Comparison of ENCODE assay signal across 8 mouse cellular contexts in the genomic region with DNA sequence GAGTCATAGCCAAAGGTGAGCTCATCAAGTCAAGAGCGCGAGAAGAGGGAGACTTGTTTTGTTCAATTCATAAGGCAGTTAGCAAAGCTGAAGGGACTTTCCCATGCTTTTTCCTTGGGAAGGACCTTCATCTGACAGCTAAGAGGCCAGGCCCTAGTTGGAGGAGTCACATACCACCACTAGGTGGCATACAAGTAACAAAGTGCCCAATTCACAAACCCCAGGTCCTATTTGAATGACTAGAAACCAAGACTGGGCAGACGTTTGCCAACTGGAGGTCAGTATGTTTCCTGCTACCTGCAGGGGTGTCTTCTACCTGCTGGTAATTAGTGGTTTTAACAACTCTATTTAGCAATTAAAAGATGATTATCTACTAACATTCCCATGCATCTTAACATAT. TPM values are rescaled to one million over a fixed set of nuclear protein-coding genes. Genes with fewer than 3 reads are reported as not detected.
DNase-seq lines count a peak whose midpoint lies in the region; ATAC-seq lines count a peak whose summit lies in the region.

No protein-coding gene starts in this region.

- H3K4me2 ChIP-seq in intestine, embryonic 14.5 days (ENCODE audit: low read length), result no peak overlapping the region
- no peak overlapping the region for H3K4me2 ChIP-seq in intestine, embryonic 15.5 days (replicated peaks)
- no peak overlapping the region for H3K4me2 ChIP-seq in midbrain, embryonic 14.5 days (ENCODE audit: low read length)

- DNase-seq in intestine, embryonic 14.5 days (ENCODE audit: low spot score), result peak; percentile 59
- DNase-seq in MEL-GATA-1-ER (ENCODE audit: extremely low read depth, low read depth), result peak; percentile 17
- peak; percentile 74 to 78 for DNase-seq in cerebellum, postnatal 14 days
- DNase-seq in heart, postnatal 4 days, result peak; percentile 54
- DNase-seq in layer of hippocampus, adult 9-11 months, result peak; percentile 48
- DNase-seq in midbrain, embryonic 14.5 days, result peak; percentile 85

- H3K4me3 ChIP-seq in intestine, embryonic 14.5 days (ENCODE audit: low read depth, low read length), result no peak overlapping the region
- no peak overlapping the region for H3K4me3 ChIP-seq in intestine, embryonic 15.5 days (replicated peaks)
- H3K4me3 ChIP-seq in midbrain, embryonic 14.5 days (replicated peaks; ENCODE audit: low read depth, low read length), result no peak overlapping the region

- WGBS in intestine, embryonic 14.5 days, result 52% methylated on average over 3 of the region's 3 CpGs
- 37% methylated on average over 3 of the region's 3 CpGs for WGBS in intestine, embryonic 15.5 days
- 38% methylated on average over 3 of the region's 3 CpGs for WGBS in midbrain, embryonic 14.5 days

- 0 out of 2 replicates have a peak, but pooled peaks have one; percentile 51 for ATAC-seq in intestine, embryonic 14.5 days (replicated peaks; ENCODE audit: low FRiP score, low TSS enrichment, low read depth)
- no peak for ATAC-seq in intestine, embryonic 15.5 days
- no peak for ATAC-seq in midbrain, embryonic 14.5 days (ENCODE audit: low FRiP score, low TSS enrichment)
- no peak for ATAC-seq in erythroid progenitor cell, adult 5-6 weeks (replicated peaks; ENCODE audit: low FRiP score, poor library complexity, severe bottlenecking)

- no peaks in the 10 kb centered on the region for H3K36me3 ChIP-seq in intestine, embryonic 14.5 days (ENCODE audit: control insufficient read depth, insufficient read depth, low read length)
- H3K36me3 ChIP-seq in intestine, embryonic 15.5 days, result no peaks in the 10 kb centered on the region
- no peaks in the 10 kb centered on the region for H3K36me3 ChIP-seq in midbrain, embryonic 14.5 days (ENCODE audit: control insufficient read depth, insufficient read depth, low read length)

- no peak overlapping the region for H3K27ac ChIP-seq in intestine, embryonic 14.5 days (ENCODE audit: low read depth)
- no peak overlapping the region for H3K27ac ChIP-seq in intestine, embryonic 15.5 days
- no peak overlapping the region for H3K27ac ChIP-seq in midbrain, embryonic 14.5 days (replicated peaks; ENCODE audit: low read depth, low read length)

- no peak overlapping the region for H3K9ac ChIP-seq in intestine, embryonic 14.5 days (ENCODE audit: low read length)
- no peak overlapping the region for H3K9ac ChIP-seq in intestine, embryonic 15.5 days
- H3K9ac ChIP-seq in midbrain, embryonic 14.5 days (replicated peaks; ENCODE audit: low read length), result no peak overlapping the region

- H3K4me1 ChIP-seq in intestine, embryonic 14.5 days (replicated peaks; ENCODE audit: control insufficient read depth, insufficient read depth, low read length), result no peaks in the 10 kb centered on the region
- peaks cover 5% of the 10 kb centered on the region; the same call in 1 of the 2 replicates for H3K4me1 ChIP-seq in intestine, embryonic 15.5 days (replicated peaks)
- H3K4me1 ChIP-seq in midbrain, embryonic 14.5 days (ENCODE audit: control insufficient read depth, insufficient read depth, low read length), result no peaks in the 10 kb centered on the region

- H3K9me3 ChIP-seq in intestine, embryonic 14.5 days (ENCODE audit: control insufficient read depth, low read length), result no peaks in the 10 kb centered on the region
- H3K9me3 ChIP-seq in intestine, embryonic 15.5 days, result no peaks in the 10 kb centered on the region
- no peaks in the 10 kb centered on the region for H3K9me3 ChIP-seq in midbrain, embryonic 14.5 days (ENCODE audit: control insufficient read depth, low read length)

- peaks cover 9% of the 10 kb centered on the region; the same call in 1 of the 2 replicates for H3K27me3 ChIP-seq in intestine, embryonic 14.5 days (replicated peaks; ENCODE audit: control insufficient read depth, insufficient read depth, low read length)
- 0 out of 2 replicates have a peak, but pooled peaks cover 3% of the 10 kb centered on the region for H3K27me3 ChIP-seq in intestine, embryonic 15.5 days (replicated peaks)
- H3K27me3 ChIP-seq in midbrain, embryonic 14.5 days (ENCODE audit: control insufficient read depth, insufficient read depth, low read length), result peaks cover 10% of the 10 kb centered on the region; the same call in 1 of the 2 replicates

RNA-seq across cellular contexts. Expression of a gene that starts 9.7 kb away (rescaled TPM):
- polyA plus RNA-seq in intestine, embryonic 14.5 days (2014; fragmentation: Nextera tagmentation; extraction: Ambion mirVana), result 4.6 and 5.2 TPM in 2 replicates
- polyA plus RNA-seq in intestine, embryonic 15.5 days (2015; fragmentation: Nextera tagmentation; extraction: Ambion mirVana), result 2.8 and 5.7 TPM in 2 replicates
- 1 to 10 TPM in 1 of 2 experiments, under 1 TPM in 1; 0.63 to 1.2 TPM for total RNA-seq in heart, postnatal 4 days (2021)
- polyA plus RNA-seq in midbrain, embryonic 14.5 days (2014; fragmentation: Nextera tagmentation; extraction: Ambion mirVana), result not detected in 2 replicates
- 11.2 and 16.3 TPM in 2 replicates for total RNA-seq in erythroid progenitor cell, adult 5-6 weeks (2015; ENCODE audit: low replicate concordance)
- 4.7 and 9.2 TPM in 2 replicates for total RNA-seq in erythroid progenitor cell, adult 5-6 weeks (2017; ENCODE audit: low replicate concordance)

RNA-seq across cellular contexts. Expression of a gene that starts 12.1 kb away (rescaled TPM):
- polyA plus RNA-seq in intestine, embryonic 14.5 days (2014; fragmentation: Nextera tagmentation; extraction: Ambion mirVana), result not detected in 2 replicates
- polyA plus RNA-seq in intestine, embryonic 15.5 days (2015; fragmentation: Nextera tagmentation; extraction: Ambion mirVana), result not detected in 2 replicates
- not detected for total RNA-seq in heart, postnatal 4 days (2021)
- not detected in 2 replicates for polyA plus RNA-seq in midbrain, embryonic 14.5 days (2014; fragmentation: Nextera tagmentation; extraction: Ambion mirVana)
- total RNA-seq in erythroid progenitor cell, adult 5-6 weeks (2015; ENCODE audit: low replicate concordance), result not detected in 2 replicates
- not detected in 2 replicates for total RNA-seq in erythroid progenitor cell, adult 5-6 weeks (2017; ENCODE audit: low replicate concordance)

RNA-seq across cellular contexts. Expression of a gene that starts 36.1 kb away (rescaled TPM):
- not detected in 2 replicates for polyA plus RNA-seq in intestine, embryonic 14.5 days (2014; fragmentation: Nextera tagmentation; extraction: Ambion mirVana)
- not detected in 2 replicates for polyA plus RNA-seq in intestine, embryonic 15.5 days (2015; fragmentation: Nextera tagmentation; extraction: Ambion mirVana)
- total RNA-seq in heart, postnatal 4 days (2021), result not detected
- not detected in 2 replicates for polyA plus RNA-seq in midbrain, embryonic 14.5 days (2014; fragmentation: Nextera tagmentation; extraction: Ambion mirVana)
- total RNA-seq in erythroid progenitor cell, adult 5-6 weeks (2015; ENCODE audit: low replicate concordance), result not detected in 2 replicates
- total RNA-seq in erythroid progenitor cell, adult 5-6 weeks (2017; ENCODE audit: low replicate concordance), result not detected in 2 replicates

RNA-seq across cellular contexts. Expression of a gene that starts 48.7 kb away (rescaled TPM):
- 0.71 and 0.76 TPM in 2 replicates for polyA plus RNA-seq in intestine, embryonic 14.5 days (2014; fragmentation: Nextera tagmentation; extraction: Ambion mirVana)
- 0.96 and 2.5 TPM in 2 replicates for polyA plus RNA-seq in intestine, embryonic 15.5 days (2015; fragmentation: Nextera tagmentation; extraction: Ambion mirVana)
- total RNA-seq in heart, postnatal 4 days (2021), result not detected
- polyA plus RNA-seq in midbrain, embryonic 14.5 days (2014; fragmentation: Nextera tagmentation; extraction: Ambion mirVana), result not detected in 2 replicates
- not detected in 2 replicates for total RNA-seq in erythroid progenitor cell, adult 5-6 weeks (2015; ENCODE audit: low replicate concordance)
- total RNA-seq in erythroid progenitor cell, adult 5-6 weeks (2017; ENCODE audit: low replicate concordance), result not detected in 2 replicates

Comparison
In these comparisons a context has a peak if more than half of its experiments do, and no peak if none do; other contexts are left out.
1. DNase-seq: peak in every context shown above with its lines; median percentile 85 in midbrain, embryonic 14.5 days; 76 in cerebellum, postnatal 14 days; 59 in intestine, embryonic 14.5 days; 54 in heart, postnatal 4 days; 48 in layer of hippocampus, adult 9-11 months; 17 in MEL-GATA-1-ER.